Mouse (Mus musculus) midbrain, postnatal 0 days (tissue): ENCODE results near the gene Olfml2b. TPM values are rescaled to one million over a fixed set of nuclear protein-coding genes. Genes with fewer than 3 reads are reported as not detected.

Experiments
- ATAC-seq: fragments of 200-750 bp; cut with Nextera tagmentation; 2 replicates; pipeline ENCODE4 v1.8.0; 2017; ENCODE audit warnings: moderate number of reproducible peaks, mild to moderate bottlenecking, moderate TSS enrichment, moderate library complexity; ENCODE audit not compliant: low FRiP score
- DNase-seq: peaks from one replicate; pipeline ENCODE4 v3.0.0-alpha.2; 2015; ENCODE audit warnings: low spot score
- H3K27ac ChIP-seq: fragments of 300-500 bp; sonication (generic); 2 replicates; pipeline ENCODE4 v1.5.1; 2014; ENCODE audit warnings: low read depth, mild to moderate bottlenecking, low read length, mixed read lengths
- H3K27me3 ChIP-seq: fragments of 300-500 bp; sonication (generic); 2 replicates; pipeline ENCODE4 v1.6.1; 2014; ENCODE audit warnings: low read length, control low read depth, mixed read lengths; ENCODE audit not compliant: insufficient read depth
- H3K36me3 ChIP-seq: fragments of 300-500 bp; sonication (generic); 2 replicates; pipeline ENCODE4 v1.6.1; 2014; ENCODE audit warnings: low read length, control low read depth, mixed read lengths; ENCODE audit not compliant: insufficient read depth
- H3K4me1 ChIP-seq: fragments of 300-500 bp; sonication (generic); 2 replicates; pipeline ENCODE4 v1.6.1; 2014; ENCODE audit warnings: mild to moderate bottlenecking, control low read depth, antibody characterized with exemption, low read length, mixed read lengths; ENCODE audit not compliant: insufficient read depth
- H3K4me2 ChIP-seq: fragments of 300-500 bp; sonication (generic); 2 replicates; pipeline ENCODE4 v1.6.1; 2014; ENCODE audit warnings: low read depth, mild to moderate bottlenecking, low read length, mixed read lengths; ENCODE audit not compliant: poor library complexity, severe bottlenecking
- H3K4me3 ChIP-seq: fragments of 300-500 bp; sonication (generic); 2 replicates; pipeline ENCODE4 v1.5.1; 2014; ENCODE audit warnings: low read depth, mild to moderate bottlenecking, low read length, moderate library complexity
- H3K9ac ChIP-seq: fragments of 300-500 bp; sonication (generic); replicated peaks from 2 replicates; pipeline ENCODE4 v1.6.1; 2014; ENCODE audit warnings: mild to moderate bottlenecking, low read length, moderate library complexity, mixed read lengths; ENCODE audit not compliant: poor library complexity, severe bottlenecking
- H3K9me3 ChIP-seq: fragments of 300-500 bp; sonication (generic); 2 replicates; pipeline ENCODE4 v1.6.1; 2016; ENCODE audit warnings: low read length, control low read depth
- CTCF ChIP-seq: IDR thresholded peaks from 2 replicates; pipeline ENCODE4 v1.5.1; 2016; ENCODE audit warnings: antibody characterized with exemption, mild to moderate bottlenecking
- WGBS: fragments of 180-500 bp; shearing (Covaris S2); extraction: QIAGEN DNeasy Blood & Tissue Kit; methylation state at CpG from one replicate; pipeline ENCODE4 v1.1.7; 2014; 5-methylcytosine and 5-hydroxymethylcytosine counted together
- polyA plus RNA-seq: library from polyadenylated mRNA; unstranded; fragments of >200 nt; fragmentation: Nextera tagmentation; extraction: Ambion mirVana; gene quantifications from 2 replicates; pipeline ENCODE4 v1.2.1, GENCODE M21; 2015
- total RNA-seq: library from RNA; depleted of rRNA; stranded (reverse); fragments of >200 nt; gene quantifications from 2 replicates; pipeline ENCODE4 v1.2.3, GENCODE M21; 2014

Gene Olfml2b
- total and polyA plus RNA-seq, 2 experiments from 2014 or later = 3.5 to 5.9 TPM

DNA sequence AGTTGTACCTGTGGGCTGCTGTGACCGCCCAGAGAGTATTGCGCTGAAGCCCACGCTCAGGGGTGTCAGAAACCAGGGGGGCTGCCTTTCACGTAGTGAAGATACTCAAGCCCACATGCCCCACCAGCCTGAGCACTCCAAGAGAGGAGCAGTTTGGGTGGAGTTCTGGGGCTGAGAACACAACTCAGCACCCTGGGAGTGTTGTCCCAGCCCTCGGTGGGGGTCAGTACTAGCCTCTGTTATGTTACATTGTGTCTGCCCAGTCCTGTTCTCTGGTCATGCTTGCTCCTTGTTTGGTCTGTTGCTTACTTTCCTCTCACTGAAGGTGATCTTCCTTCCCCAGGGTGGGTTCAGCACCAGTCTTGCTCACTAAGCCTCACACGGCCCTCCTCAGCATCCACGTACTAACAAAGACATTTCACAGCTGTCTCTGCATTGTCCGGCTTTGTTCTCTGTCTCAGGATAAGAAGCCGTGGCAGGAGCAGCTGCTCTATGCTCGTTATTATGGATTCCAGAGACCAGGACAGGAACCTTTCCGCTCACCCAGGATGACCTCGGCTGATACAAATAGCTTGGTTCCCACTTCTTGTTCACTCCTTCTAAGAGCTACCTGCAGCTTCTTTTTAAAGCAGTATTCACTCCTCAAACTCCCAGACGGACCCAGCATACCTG, 13.4 kb downstream of the Olfml2b start:
- no peaks in the 10 kb centered on the region for H3K4me1 ChIP-seq
- no peak overlapping the region for H3K9ac ChIP-seq
- no peak overlapping the region for H3K4me2 ChIP-seq
- WGBS = 44% methylated on average over 13 of the region's 13 CpGs
- TF ChIP-seq CTCF = no peak
- no peak overlapping the region for H3K4me3 ChIP-seq
- H3K36me3 ChIP-seq = peaks cover 3% of the 10 kb centered on the region; the same call in 1 of the 2 replicates
- no peaks in the 10 kb centered on the region for H3K27me3 ChIP-seq
- DNase-seq (no peak), ATAC-seq (no peak)
- no peaks in the 10 kb centered on the region for H3K9me3 ChIP-seq
- no peak overlapping the region for H3K27ac ChIP-seq

GRCm38 (mm10) chr1:170659260-170659659, 14.9 kb downstream of the Olfml2b start:
- H3K27me3 ChIP-seq = no peaks in the 10 kb centered on the region
- H3K27ac ChIP-seq = no peak overlapping the region
- no peak overlapping the region for H3K9ac ChIP-seq
- no peaks in the 10 kb centered on the region for H3K4me1 ChIP-seq
- no peak for ATAC-seq
- peaks cover 4% of the 10 kb centered on the region; the same call in 1 of the 2 replicates for H3K36me3 ChIP-seq
- TF ChIP-seq CTCF = no peak
- no peaks in the 10 kb centered on the region for H3K9me3 ChIP-seq
- H3K4me3 ChIP-seq = no peak overlapping the region
- H3K4me2 ChIP-seq = no peak overlapping the region
- no peak for DNase-seq
- WGBS = 84% methylated on average over 13 of the region's 13 CpGs

GRCm38 (mm10) chr1:170664620-170665185, 20.4 kb downstream of the Olfml2b start:
- no peaks in the 10 kb centered on the region for H3K4me1 ChIP-seq
- H3K36me3 ChIP-seq = peaks cover 12% of the 10 kb centered on the region
- H3K27me3 ChIP-seq = no peaks in the 10 kb centered on the region
- no peak for TF ChIP-seq CTCF
- DNase-seq (no peak), ATAC-seq (no peak)
- no peaks in the 10 kb centered on the region for H3K9me3 ChIP-seq
- no peak overlapping the region for H3K4me2 ChIP-seq
- no peak overlapping the region for H3K4me3 ChIP-seq
- 85% methylated on average over 11 of the region's 11 CpGs for WGBS
- no peak overlapping the region for H3K27ac ChIP-seq
- H3K9ac ChIP-seq = no peak overlapping the region

DNA sequence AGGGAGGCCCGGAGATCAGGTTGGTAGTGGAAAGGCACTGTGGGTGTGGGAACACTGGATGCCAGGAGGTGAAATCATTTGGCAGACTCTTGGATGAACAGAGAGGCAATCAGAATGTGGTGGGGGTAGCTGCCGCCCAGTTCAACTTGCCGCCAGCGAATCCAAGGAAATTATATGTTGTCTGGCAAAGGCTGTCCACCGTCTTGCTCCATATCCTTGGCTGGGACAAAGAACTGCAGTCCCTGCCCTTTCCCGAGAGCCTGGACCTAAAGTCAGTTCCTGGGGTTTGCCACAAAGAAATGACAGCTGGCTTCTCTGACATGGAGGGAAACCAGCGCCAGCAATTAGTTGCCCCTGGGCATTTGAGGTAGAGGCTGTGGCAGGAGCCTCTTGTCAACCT, 20.9 kb downstream of the Olfml2b start:
- Histone ChIP-seq H3K4me3 (no peak overlapping the region), H3K4me1 (no peaks in the 10 kb centered on the region), H3K27me3 (no peaks in the 10 kb centered on the region), H3K36me3 (peaks cover 15% of the 10 kb centered on the region), H3K9ac (no peak overlapping the region), H3K9me3 (no peaks in the 10 kb centered on the region), H3K4me2 (no peak overlapping the region), H3K27ac (no peak overlapping the region)
- WGBS = 78% methylated on average over 7 of the region's 7 CpGs
- DNase-seq (peak; percentile 40), ATAC-seq (no peak)
- no peak for TF ChIP-seq CTCF

DNA sequence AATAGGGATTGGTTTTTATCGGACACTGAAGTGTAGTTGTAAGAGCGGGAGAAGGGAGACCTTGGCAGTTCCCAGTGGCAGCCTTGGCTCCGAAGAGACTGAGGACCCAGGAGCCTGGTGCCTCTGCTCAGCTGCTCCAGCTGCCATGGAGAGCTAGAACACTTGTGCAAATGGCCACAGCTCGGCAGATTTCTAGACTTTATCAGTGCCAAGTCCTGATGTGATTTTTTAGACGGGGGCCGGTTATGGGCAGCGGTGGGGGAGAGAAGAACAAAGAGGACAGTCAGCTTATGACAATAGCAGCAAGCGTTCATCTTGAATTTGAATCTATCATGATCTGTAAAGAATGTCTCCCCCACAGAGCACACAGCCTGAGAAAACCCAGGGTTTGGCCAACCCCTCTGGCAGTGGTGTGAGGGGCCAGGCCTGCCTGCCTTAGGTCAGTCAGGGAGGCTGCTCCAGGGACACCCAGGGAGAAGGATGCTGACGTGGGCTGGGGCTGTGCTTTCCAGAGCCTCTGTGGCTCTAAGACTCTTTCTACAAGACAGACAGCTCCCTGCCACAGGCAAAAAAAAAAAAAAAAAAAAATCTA, 29.9 kb downstream of the Olfml2b start:
- 49% methylated on average over 9 of the region's 9 CpGs for WGBS
- Histone ChIP-seq H3K9ac (no peak overlapping the region), H3K9me3 (no peaks in the 10 kb centered on the region), H3K4me1 (no peaks in the 10 kb centered on the region), H3K27me3 (no peaks in the 10 kb centered on the region), H3K36me3 (0 out of 2 replicates have a peak, but pooled peaks cover 4% of the 10 kb centered on the region), H3K4me3 (no peak overlapping the region), H3K4me2 (no peak overlapping the region), H3K27ac (no peak overlapping the region)
- no peak for ATAC-seq
- DNase-seq = peak; percentile 34
- no peak for TF ChIP-seq CTCF

DNA sequence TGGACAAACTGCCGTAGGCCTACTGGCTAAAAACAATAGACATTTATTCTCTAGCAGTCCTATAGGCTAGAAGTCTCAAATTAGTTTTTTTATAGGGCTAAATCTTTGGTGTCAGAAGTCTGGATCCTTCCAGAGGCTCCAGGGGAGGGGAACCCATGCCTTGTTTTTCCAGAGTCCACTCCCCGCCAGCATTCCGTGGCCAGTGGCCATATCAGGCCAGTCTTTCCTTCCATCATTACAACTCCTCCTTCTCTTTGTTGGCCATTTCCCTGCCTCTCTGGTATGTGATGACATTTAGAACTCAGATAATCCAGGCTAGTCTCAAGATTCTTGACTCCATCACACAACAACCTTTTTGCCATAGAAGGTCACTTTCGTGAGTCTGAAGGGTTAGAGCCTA, 33.3 kb downstream of the Olfml2b start:
- TF ChIP-seq CTCF = no peak
- Histone ChIP-seq H3K4me3 (no peak overlapping the region), H3K27ac (no peak overlapping the region), H3K9ac (no peak overlapping the region), H3K27me3 (no peaks in the 10 kb centered on the region), H3K36me3 (0 out of 2 replicates have a peak, but pooled peaks cover 3% of the 10 kb centered on the region), H3K4me1 (no peaks in the 10 kb centered on the region), H3K4me2 (no peak overlapping the region), H3K9me3 (no peaks in the 10 kb centered on the region)
- ATAC-seq = no peak
- 92% methylated on average over 4 of the region's 4 CpGs for WGBS
- DNase-seq = no peak
